Mouse (Mus musculus) stomach, postnatal 0 days (tissue): ENCODE data around the gene Hus1.

Source experiments
- CTCF ChIP-seq: IDR thresholded peaks from 2 replicates; pipeline ENCODE4 v1.5.1; 2016; ENCODE audit warnings: antibody characterized with exemption, low read depth, mild to moderate bottlenecking, moderate library complexity
- EP300 ChIP-seq: optimal IDR thresholded peaks from 2 replicates; pipeline ENCODE3; 2016; ENCODE audit warnings: antibody characterized with exemption

- TF ChIP-seq EP300 (no peak), CTCF (peak; percentile 13)
Observed at GRCm38 (mm10) chr11:9010416-9010815, 575 bp downstream of the Hus1 start.
